Mouse (Mus musculus): Measurements from ENCODE around the gene Rilp. TPM values are rescaled to one million over a fixed set of nuclear protein-coding genes. Genes with fewer than 3 reads are reported as not detected.
"Not testable (repeated sequence)": the region's sequence is repeated elsewhere in the genome, so short reads cannot be mapped to it uniquely, and the experiment has no call there.

Rilp gene
- total RNA-seq, 4 experiments from 2014 or later = 47.8 to 61.5 (median 56.2) TPM

- DNase-seq (ENCODE audit: low spot score) = no peak
These were observed 23.6 kb downstream of the Rilp start for GRCm38 (mm10) chr11:75533314-75534015.

DNA sequence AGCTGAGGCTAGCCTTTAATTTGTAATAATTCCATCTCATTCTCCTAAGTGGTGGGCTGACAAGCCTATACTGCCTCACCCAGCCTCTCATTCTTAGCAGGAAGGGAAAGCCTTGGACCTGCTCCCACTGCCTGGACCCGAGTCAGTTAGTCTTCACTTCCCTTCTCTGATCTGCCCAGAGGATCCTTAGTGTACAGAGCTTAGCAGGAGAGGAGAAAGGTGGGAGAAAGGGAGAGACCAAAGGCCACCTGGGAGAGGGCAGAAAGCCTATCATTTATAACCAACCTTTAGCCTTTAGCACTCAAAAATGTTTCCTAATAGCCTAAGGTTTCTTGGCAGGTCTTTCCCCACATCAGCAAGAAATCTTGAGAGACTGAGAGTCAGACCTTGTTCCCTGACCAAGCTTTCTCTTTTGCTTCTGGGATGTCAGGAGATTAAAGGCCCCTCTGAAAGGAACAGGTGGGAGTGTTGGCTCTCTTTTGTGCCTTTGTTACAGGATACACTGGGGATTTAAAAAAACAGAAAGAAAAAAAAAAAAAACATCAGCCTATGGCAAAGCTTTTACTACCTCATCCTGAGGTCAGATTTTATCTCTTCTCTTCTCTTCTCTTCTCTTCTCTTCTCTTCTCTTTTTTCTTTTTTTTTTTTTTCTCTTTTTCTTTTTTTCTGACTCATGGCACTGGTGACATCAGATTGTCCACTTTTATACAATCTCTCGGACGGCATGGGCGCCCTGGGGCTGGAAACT, 24.6 kb downstream of the Rilp start:
- no peak for DNase-seq (ENCODE audit: low spot score)

DNA sequence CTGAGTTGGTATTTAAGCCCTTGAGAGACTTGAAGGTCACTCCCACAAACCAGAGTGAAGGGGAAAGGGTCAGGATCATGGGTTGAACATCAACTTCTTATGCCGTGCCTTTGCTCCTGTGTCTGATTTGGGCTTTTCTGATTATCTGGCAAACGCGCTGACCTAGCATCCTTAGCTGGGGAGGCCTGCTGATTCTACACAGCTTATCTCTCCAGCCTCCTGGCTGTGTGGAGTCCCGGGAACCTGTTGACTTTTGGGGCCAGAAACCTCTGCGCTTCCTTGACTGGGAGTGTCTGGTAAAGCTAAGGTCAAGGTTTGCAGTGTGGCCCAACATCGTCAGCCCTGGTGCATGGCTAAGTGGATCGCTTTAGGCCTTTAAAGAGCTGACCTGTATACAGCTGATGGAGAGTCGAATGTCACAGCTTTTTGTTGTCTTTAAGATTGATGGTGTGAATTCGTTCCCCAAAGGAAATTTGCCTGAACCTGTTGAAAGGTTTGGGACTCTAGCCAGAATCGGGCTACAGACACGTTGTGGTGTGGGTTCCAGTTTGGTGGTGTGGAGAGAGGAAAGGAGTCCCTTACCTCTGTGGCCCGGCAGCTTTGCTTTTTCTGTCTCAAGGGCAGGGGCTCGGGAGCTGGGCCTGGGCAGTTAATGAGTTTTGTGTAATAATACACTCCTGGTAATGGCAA, 25.4 kb downstream of the Rilp start:
- no peak for DNase-seq (ENCODE audit: low spot score)

DNA sequence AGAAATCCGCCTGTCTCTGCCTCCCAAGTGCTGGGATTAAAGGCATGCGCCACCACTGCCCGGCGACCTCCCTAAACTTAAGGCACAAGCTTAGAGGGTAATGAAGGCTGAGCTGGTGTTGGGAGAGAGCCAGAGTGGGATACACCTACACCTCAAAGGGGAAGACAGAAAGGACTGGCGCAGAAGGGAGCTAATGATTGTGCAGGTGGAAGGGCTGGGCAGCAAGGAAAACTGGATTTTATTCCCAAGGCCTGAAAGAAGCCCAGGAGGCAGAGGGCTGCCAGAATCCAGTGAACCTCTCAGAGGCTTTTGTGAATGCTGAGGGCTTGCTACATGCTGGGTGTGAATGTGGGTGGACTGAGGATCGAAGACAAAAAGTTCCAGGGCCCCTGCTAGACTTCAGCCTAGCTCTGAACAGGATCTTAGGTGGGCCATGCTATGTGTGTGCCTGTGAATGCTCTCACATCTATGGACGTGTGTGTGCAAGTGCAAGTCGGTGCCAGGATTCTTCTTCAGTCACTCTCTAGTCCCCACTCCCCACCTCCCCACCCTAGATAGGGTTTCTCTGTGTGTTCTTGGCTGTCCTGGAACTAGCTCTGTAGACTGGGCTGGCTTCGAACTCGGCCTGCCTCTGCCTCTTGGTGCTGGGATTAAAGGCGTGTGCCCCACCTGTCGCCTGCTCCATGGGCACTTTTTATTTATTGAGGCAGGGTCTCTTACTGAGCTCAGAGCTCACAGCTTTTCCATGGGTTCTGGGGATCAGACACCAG, 26.5 kb downstream of the Rilp start:
- DNase-seq (ENCODE audit: low spot score) = no peak

- DNase-seq (ENCODE audit: low spot score) = no peak
These were observed 27.1 kb downstream of the Rilp start for GRCm38 (mm10) chr11:75537025-75537414.

- no peak for DNase-seq (ENCODE audit: low spot score)
These were observed 27.7 kb downstream of the Rilp start for GRCm38 (mm10) chr11:75537491-75538183.

DNA sequence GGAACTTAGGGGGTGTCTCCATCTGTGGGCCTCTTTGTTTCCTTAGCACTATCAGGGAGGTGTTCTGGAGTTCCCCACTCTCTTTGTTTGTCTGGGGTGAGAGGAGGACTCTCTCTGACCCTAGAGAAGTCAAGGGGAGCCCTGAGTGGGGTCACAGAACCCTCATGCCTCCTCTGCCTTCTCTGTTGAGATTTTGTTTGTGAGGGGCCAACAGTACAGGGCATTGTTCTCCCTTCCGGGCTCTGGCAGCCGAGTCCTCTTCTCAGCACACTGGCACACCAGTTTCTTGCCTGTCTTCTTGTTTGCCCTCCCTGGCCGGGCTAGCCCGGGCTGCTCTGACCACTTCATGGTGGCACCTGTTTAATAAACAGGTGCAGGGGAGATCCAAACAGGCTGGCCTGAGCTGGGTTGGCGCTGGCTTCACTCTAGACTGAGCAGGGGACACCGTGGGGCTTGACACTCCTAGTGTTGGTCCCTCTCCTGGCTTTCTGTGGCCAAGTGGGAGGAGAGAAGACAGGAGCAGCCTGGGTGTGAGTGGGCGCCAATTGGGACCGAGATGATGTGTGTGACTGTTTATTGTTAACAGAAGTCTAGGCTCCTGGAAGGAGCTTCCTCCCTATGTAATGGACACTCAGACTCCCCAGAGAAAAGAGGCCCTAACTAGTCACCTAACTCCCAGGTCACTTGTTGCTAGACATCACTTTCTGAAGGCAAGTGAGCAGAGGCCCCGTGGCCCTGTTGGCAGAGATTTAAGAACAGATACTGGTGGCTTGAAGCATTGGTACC, 28.5 kb downstream of the Rilp start:
- DNase-seq (ENCODE audit: low spot score) = no peak

GRCm38 (mm10) chr11:75538970-75539299, 29.0 kb downstream of the Rilp start:
- no peak for DNase-seq (ENCODE audit: low spot score)

DNA sequence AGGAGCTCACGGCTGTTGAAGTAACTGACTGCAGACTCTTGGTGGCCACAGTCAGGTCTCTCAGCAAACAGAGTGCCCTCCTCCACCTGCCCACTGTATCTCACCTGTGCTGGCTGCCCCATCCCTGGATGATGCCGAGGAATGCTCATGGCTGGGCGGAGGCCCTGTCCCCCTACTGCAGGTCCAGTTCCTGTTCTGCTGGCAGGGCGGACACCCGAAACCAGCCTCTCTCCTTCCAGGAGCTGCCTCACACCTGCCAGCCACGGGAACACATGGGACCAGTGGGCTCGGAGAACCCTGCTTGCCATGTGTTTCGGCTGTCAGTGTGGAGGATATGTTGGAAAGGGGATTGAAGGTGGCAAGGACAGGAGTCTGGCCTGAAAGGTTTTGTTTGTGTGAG, 30.3 kb downstream of the Rilp start:
- no peak for DNase-seq (ENCODE audit: low spot score)

DNA sequence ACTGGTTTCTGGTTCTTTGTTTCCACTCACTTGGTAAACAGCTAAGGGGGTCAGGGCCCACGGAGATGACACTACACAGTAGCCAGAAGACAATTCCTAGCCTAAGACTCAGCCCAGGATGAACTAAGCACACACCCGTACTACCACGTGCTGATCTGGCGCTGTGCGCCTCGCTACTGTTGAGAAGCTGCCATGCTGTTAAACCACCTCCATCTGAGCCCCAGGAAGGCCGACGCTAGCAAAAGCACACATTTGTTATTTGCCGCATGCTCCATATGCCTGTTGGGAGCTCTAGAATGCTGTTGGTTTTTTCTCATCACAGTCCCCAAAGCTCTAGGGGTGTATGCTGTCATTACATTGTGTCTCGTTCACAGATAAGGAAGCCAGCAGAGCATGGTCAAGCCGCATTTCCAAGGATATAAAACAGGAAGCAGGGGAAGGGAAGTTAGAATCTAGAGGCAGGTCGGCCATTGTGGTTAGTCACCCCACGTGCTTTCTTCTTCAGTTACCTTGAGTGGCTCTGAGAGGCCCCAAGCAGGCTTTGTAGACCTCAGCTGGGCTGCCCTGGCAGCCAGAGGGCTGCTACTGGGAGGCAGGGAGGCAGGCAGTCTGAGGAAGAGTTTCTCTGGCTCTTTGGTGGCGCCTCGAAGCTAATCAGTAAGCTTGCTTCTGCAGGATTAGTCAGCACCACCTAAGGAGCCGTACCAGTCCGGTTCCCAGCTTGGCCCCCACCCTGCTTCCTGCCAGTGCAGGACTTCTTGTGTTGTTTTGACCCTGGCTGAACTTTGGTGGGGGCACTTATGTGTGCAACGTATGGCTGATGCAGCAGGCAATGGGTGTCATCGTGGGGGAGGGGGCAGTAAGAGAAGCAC, 31.1 kb downstream of the Rilp start:
- no peak for DNase-seq (ENCODE audit: low spot score)

- DNase-seq (ENCODE audit: low spot score) = no peak
These were observed 34.8 kb downstream of the Rilp start for GRCm38 (mm10) chr11:75544713-75545112.

DNA sequence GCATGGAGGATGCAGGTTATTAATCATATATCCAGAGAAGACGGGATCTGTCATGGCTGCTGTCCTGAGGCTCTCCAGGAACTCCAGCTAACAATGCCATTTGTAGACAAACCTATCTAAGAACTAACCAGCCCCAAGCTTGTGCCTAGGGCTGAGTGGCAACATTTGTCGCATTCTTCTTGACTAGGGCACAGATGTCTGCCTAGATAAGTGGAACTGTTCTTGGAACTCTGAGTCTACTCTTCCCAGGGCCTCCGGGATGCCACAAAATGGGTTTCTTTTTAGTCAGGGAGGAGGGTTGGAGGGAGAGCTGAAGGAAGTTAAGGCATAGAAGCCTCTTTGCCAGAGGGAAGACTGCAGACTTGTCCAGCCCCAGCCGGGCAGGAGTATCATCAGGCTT, 36.2 kb downstream of the Rilp start:
- no peak for DNase-seq (ENCODE audit: low spot score)

DNA sequence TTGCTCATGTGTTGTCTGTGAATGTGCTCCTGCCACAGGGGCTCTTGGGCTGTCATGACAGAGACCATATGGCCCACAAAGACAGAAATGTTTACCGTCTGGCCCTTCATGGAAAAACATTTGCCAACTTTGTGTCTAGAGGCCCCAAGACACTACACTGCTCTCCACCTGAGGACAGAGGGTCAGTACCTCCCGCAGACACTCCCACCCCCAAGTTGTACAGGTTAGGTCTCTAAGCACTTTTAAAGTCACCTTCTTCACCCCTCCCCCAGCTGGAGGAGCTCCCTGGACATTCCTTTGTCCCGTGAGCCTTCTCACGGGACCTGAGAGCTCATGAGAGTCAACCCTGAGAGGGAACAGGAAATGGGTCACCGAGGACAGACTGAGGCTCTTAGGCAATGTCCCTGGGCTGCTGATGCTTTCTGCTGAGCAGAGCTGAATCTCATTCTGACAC, 39.8 kb downstream of the Rilp start:
- no peak for DNase-seq (ENCODE audit: low spot score)

DNA sequence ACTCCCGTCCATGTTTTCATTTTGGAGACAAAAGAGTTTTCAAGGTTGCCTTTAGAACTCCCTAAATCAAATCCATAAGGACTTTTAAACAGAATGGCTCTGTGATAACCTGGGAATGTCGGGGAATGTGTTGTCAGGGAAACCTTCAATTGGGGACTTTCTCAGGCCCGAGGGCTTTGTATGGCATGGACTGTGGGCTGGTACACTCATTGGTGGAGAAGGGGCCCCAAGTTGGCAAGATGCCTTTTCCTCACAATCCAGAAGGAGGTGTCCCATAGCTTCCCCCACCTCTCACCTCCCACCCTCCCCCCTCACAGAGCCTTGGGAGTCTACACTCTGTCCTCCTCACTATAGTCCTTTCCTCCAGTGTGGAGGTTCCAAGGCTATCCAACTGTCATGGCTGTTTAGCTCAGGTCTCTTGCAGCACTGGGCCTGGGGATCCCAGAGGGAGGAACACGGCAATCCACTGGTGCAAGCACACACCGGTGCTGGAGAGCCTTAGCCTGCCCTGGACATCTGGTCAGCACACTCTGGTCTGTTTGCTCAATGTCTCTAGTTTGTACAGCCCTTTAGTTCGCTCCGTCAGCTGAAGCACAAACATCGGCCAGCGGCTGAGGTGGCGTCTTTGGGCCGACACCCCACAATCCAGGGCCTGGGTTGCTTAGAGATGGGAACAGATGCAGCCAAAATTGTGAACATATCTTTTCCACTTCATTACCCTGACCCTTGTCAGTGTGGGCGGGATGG, 40.5 kb downstream of the Rilp start:
- DNase-seq (ENCODE audit: low spot score) = peak; percentile 63

DNA sequence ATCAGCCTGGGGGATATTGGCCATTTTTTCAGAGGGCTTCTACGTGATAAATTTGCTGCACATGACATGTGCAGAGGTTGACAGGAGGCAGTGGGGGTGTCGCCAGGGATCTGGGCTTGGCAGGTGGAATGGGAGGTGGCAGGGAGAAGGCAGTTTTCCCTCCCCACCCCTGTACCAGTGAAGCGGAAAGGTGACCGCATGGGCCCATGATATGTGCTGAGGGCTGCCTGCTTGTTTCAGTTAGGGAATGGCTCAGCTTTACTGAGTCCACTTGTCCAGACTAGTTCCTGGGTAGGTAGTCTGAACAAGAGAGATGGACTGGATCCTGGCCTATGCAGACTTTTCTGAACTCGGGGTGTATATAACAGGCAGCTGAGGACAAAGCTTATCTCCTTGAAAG, 41.4 kb downstream of the Rilp start:
- no peak for DNase-seq (ENCODE audit: low spot score)

DNA sequence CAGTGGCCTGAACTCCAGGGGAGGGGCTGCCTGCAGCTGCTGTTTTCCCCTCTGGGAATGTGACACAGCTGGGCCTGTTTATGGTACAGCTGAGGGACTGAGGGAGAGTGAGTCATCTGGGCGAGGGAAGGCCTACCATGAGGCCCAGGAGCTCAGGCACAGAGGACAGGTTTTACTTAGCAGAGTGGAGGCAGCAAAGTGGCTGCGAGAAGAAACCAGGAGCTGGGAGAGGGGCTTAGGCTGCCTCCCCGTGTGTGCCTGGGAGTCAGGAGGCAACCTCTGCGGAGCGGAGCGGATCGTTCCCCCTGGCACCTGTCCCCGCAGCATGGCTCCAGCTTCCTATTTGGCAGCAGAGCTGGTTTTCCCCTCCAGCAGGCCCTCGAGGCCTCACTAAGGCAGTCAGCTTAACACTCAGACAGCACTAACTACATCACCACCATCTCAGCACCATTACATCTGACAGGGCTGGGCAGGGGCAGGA, 42.1 kb downstream of the Rilp start:
- DNase-seq (ENCODE audit: low spot score) = peak; percentile 76

DNA sequence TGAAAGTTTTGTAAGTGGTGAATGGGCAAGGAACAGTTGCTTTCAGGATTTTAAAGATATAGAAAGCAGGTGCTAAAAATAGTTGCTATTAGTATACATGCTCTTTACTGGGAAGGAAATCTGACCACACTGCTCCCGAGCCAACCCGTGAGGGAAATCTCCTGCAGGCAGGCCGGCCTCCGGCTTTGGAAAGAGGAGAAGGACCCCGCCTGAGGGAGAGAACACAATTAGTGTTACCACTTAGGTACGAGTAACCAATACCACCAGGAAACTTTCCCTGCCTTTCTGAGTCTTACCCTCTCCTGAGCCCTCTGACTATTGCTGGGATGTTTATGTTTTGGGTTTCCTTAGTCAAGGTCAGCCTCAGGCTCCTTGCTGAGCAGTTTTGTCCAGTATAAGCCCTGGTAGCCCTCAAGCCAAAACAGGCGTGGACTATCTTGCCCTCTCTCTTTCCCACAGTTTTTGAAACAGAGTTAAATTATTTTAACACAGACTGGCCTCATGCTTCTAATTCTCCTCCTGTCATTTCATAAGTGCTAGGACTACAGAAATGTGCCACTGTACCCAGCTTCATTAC, 43.1 kb downstream of the Rilp start:
- no peak for DNase-seq (ENCODE audit: low spot score)

DNA sequence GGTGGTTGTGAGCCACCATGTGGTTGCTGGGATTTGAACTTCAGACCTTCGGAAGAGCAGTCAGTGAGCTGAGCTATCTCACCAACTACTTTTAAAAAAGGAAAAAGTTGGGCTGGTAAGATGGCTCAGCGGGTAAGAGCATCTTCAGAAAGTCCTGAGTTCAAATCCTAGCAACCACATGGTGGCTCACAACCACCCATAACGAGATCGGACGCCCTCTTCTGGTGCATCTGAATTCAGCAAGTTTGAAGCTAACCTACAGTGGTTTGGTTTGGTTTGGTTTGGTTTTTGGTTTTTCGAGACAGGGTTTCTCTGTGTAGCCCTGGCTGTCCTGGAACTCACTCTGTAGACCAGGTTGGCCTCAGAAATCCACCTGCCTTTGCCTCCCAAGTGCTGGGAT, 46.1 kb downstream of the Rilp start:
- not testable (repeated sequence) for DNase-seq (ENCODE audit: low spot score)

Data from heart, adult 8-10 months (tissue).